Mouse (Mus musculus) c-Kit-positive CD71-negative TER-119-negative erythroid progenitor cells, embryonic 14.5 days (primary cell): Measurements from ENCODE around the gene Tcp11l1.

Source experiments
- DNase-seq: peaks from one replicate; pipeline ENCODE4 v3.0.0-alpha.2; 2013; ENCODE audit warnings: low read depth

The Tcp11l1 gene

DNA sequence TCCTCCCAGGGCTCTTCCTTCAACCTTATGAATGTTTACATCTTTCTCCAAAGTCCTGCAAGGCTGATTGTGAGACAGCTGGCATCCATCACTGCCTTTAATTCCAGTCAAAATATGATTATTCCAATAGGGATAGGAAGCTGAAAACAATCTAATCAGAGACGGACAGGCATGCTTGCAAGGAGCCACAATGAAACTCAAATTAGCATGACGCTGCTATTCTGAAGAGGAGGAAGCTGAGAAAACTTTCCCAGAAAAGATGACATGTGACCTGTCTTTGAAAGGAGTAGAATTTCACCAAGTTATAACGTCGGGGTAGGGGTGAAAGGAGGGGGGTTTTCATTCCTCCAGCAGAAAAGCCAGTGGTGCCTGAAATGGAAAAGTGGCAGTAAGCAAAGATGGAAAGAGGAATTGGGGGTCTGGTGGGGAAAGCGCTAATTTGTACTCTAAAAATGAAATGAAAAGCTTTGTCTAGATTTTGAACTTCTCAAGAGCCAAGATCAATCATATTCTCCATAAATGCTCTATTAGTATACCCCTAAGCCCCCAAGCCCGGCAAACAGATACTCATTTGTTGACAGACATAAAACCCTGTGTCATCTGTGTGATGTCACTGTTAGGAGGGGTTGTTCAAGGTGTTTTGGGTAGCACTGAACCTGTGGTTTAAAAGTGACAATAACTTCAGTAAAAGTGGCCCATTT lies 1.1 kb downstream of the Tcp11l1 start:
- DNase-seq, result no peak

DNA sequence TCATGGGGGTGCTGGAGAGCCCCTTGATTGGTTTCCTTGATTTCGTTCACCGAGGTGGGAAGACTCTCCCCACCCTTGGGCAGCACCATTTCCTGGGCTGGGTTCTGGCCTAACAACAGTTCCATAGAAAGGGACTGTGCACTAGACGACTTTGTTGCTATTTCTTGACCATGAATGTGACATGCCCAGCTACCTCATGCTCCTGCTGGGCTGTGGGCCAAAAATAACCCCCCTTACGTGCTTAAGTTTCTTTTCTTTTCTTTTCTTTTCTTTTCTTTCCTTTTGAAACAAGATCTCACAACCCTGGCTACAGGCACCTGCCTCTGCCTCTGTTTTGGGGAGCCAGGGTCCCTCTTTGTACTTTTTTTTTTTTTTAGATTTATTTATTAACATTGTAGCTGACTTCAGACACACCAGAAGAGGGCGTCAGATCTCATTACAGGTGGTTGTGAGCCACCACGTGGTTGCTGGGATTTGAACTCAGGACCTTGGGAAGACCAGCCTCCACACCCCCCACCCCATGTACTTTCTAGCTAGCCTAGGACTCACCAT lies 2.1 kb downstream of the Tcp11l1 start:
- DNase-seq, result no peak

DNA sequence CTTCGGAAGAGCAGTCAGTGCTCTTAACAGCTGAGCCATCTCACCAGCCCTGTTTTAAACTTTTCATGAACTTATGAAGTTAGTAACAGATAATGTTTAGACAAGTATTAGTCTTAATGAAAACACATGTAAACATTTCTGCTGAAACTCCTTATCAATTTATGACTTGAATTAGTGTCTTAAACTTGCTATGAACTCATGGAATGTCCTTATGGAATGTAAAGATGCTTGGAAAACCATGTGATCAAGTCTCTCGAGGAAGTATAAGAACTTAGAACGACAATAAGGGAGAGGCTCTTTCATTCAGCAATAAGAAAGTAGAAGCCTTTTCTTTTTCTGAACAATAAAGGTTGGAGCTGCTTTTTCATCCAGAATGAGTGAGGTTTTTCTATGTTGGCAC lies 7.6 kb downstream of the Tcp11l1 start:
- no peak for DNase-seq

DNA sequence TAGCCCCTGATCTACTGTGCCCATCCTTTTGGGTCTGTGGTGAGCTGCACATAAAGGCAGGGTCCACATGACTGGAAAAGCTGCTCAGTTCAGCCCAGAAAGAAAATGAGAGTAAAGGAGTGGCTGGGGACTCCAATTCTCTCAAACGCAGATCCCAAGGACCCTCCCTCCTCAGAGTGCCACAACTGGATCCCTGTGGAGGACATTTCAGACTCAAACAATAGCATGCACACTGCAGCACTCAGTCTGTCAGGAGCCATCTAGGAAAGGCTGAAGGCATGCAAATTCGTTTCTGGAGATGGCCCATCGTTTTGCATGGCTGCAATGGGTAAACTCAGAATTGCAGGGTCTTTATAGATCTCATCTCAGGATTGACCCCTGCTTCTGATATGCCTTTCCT lies 8.8 kb downstream of the Tcp11l1 start:
- no peak for DNase-seq

DNA sequence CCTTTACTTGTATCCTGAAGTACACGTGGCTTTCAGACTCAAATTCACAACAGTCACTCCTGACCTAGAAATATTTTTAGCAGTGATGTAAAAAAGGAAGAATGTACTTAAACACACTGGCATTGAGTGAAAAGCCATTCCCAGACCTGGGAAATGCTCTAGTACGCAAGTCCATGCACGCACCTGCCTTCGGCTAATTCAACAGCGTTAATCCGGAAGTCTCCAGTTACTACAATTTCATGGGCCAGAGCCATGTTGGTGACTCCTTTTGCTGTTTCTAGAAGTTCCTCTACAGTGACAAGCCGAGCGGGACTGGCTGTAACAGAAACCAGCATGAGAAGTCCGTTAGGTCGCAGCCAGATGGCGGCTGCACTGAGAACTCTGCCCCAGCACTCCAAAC lies 12.3 kb downstream of the Tcp11l1 start:
- DNase-seq, result no peak

DNA sequence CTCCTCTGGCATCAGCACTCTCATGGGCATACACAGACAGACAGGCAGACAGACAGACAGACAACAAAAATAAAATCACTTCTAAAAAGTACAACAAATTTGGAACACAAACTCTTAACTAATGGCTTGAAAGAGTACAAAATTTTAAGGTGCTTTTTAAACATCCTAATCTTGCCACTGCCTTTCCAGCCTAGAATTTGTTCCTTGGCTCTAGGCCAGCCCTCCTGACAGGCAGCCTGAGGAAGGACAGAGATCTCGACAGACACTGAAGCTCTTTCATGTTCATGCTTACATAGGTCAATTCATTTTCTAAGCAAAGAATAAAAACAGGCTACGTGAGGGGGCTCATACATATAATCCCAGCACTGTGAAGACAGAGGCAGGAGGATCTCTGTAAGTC lies 19.4 kb downstream of the Tcp11l1 start:
- no peak for DNase-seq

DNA sequence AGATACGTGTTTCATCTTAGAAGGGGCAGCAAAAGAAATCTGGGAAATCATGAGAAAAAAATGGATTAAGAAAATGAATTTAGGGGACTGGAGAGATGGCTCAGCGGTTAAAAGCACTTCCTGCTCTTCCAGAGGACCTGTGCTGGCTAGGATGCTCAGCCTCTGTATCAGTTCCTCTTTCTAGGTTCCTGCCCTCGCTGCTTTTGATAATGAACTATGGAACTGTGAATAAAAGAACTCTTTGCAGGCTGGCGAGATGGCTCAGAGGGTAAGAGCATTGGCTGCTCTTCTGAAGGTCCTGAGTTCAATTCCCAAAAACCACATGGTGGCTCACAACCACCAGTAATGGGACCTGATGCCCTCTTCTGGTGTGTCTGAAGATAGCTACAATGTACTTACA lies 21.2 kb downstream of the Tcp11l1 start:
- no peak for DNase-seq

DNA sequence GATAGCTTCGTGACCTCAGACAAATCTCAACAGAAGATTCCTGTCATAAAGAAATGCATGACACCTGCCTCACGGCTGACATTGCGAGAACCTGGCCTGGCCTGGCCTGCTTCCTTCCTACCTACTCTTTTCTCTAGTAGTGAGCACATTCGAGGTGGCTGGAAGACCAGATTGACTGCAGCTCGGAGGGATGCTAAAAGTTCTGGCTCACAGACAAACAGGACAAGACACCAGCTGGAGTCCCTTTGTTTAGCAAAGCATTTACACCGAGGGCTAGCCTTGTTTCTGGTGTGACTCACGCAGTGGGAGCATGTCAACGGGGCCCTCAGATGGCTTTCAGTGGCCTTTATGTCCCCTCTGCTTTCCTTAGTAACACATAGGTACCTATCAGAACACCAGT lies 23.2 kb downstream of the Tcp11l1 start:
- no peak for DNase-seq

DNA sequence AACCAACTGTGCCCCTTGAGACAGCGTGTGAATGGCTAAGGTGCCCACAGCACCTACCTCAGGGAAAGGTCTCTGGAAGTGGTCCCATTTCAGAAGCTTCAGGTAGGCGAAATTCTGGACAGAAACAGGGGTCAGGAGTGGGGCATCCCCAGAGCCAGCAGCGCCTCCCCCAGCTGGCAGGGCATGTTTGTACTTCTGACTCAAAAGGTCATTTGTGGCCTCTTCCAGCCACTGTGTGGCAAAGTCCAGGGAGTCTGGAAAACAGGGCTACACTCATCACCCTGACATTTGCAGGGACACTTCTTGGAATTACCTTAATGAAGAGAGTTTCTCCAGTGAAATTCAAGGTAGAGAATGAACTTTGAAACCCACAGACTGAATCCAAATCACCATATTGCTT lies 23.6 kb downstream of the Tcp11l1 start:
- no peak for DNase-seq

DNA sequence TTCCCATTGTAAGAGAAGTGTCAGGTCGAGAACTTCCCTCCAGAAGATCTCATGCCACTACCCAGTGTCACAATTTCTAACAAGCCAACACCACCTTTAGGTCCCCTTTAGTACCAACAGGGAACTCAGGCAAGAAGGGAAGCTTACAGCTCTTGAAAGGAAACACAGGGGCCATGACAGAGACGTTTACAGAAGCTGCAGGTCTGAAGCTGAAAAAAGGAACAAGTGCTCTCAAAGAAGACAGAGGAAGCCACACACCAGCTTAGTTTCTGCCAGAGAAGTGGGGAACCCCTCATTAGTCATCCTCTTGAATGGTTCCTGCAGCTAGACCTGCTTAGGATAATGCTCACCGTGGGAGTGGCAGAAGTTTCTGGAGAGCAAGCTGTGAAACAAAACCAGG lies 24.7 kb downstream of the Tcp11l1 start:
- DNase-seq, result peak; percentile 34

DNA sequence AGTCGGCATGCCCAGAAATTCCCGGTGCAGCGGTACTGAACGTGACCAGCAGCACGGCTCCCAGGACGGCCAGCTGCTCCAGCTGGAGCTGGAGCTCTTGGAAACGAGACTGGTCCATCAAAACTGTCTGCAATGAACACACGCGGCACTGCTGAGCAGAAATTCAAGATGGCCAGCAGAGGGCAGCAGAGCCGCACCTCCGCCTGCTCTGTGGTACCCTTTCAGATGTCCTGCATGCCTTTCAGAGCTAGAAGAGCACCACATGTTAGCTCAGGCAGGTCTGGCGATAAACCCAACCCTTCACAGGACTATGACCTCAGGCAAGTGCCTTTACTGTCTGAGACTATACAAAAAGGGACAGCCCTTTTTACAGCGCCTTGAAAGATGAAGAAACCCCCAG lies 26.6 kb downstream of the Tcp11l1 start:
- DNase-seq, result peak; percentile 68

DNA sequence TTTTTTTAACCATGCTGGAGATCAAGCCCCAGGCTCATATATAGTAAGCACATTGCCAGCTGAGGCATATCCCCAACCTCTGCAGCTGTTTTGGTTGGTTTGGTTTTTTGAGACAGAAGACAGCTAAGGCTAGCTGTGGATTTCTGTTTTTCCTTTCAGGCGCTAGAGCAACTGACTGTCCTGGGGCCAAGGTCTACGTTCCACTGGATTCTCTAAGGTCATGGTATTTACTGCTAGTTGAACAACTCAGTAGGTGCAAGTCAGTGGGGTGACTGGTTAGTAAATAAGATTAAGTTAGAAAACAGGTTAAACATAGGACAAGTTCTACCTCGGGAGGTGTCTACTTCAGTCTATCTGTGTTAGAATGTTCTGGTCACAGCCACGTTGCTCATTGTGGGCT lies 27.2 kb downstream of the Tcp11l1 start:
- no peak for DNase-seq

DNA sequence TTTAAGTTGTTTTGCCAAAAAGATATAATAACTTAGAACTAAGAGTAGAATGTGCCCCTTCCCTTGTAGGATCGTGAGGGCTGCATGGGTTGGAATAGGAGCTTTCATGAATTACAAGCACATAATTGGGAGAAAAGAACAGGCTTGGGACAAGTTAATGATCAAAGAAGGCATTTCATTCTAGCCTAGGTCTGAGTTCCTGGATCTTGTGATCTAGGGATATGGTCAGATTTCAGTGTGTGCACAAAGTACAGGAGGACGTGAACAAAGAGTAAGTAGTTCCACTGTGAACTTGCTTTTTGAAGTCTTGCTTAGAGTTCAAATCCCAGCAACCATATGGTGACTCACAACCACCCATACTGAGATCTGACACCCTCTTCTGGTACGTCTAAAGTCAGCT lies 34.6 kb downstream of the Tcp11l1 start:
- DNase-seq, result no peak

DNA sequence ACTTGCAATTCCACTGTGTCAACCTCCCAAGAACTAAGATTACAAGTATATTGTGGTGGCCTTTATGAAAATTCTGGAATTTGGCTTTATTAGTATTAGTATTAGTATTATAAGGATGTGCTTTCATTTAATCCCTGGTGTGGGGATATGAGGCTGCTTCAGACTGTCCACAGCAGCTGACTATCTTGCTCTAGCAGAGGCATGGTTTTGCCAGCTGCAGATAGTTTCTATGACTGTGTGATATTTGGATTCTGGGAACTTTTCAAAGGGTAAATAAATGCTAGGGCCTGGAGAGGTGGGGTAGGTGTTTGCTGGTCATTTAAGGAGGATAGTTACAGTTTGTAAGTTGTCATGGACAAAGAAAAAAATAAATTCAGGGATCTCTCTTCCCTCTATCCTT lies 40.2 kb downstream of the Tcp11l1 start:
- no peak for DNase-seq

DNA sequence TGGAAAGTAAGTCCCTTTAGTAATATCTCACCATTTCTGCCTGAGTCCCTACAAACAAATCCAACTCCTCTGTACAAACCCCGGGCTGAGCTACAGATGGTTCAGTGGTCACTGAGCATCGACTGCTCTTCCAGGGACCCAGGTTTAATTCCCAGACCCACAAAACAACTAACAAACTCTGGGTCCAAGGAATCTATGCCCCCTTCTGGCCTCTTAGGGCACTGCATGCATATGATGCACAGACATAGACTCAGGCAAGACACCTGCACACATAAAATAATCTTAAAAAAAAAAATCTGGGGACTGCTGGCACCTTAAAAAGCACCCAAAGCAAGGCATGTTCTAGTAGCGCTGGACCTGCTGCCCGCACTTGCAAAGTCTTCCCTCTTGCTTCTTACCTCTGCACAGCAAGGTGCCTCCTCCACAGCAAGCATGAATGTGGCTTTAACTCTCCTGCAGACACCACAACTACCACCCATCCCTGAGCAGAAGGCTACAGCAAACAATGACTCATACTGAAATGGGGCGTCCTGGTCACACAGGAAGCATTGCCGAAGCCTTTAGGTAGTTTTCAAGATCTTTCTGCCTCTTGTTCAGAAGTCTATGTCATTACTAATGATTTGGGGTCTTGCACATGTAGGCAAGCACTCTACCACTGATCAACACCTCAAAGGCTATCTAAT lies 42.7 kb downstream of the Tcp11l1 start:
- no peak for DNase-seq

DNA sequence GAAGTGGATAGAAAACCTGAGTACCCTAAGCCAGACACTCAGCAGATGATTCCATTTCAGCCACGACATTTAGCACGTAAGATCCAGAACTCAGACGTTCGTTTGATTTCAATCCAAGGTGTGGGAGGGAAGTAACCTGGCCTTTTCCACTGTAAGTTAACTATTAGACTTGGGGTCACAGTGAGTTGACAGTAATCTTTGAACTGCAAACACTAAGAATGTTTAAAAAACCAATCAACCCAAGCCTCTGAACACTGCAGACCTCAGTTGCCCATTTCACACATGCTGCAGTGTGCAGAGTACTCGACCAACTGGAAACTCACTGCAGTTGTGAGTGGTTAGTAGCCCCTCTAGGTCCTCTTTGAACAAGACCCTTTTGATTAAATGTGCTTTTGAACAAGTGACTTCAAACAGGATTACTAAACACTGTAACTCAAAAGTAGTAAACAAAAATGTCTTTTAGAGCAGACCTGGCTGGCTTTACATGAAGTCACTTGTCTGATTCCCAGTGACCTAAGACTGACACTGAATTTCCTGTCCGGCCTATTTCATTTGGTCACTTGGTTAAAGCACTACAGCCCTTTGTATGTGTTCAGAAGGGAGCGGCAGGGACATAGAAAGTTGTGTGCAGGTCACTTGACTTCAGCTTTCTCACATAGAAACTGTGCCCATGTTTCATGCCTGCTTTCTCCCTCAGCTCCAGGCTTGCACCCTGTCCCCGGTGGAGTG lies 48.4 kb downstream of the Tcp11l1 start:
- DNase-seq, result no peak

DNA sequence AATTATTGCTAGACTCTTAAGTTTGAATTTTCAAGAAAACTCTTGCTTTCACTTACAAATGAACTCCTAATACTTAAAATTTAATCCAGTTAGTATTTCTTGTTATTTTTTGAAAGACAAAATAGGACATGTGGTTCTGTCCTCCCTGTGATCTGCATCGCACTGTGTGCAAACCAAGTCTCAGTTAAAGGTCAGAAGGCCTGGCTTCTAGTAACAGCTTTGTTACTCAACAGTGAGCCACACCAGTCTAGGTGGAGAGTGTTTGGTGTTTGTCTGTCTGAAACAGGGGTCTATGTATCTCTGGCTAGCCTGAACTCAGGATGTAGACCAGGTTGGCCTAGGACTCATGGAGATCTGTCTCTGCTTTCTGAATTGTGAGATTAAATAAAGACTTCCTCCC lies 53.3 kb downstream of the Tcp11l1 start:
- DNase-seq, result no peak

DNA sequence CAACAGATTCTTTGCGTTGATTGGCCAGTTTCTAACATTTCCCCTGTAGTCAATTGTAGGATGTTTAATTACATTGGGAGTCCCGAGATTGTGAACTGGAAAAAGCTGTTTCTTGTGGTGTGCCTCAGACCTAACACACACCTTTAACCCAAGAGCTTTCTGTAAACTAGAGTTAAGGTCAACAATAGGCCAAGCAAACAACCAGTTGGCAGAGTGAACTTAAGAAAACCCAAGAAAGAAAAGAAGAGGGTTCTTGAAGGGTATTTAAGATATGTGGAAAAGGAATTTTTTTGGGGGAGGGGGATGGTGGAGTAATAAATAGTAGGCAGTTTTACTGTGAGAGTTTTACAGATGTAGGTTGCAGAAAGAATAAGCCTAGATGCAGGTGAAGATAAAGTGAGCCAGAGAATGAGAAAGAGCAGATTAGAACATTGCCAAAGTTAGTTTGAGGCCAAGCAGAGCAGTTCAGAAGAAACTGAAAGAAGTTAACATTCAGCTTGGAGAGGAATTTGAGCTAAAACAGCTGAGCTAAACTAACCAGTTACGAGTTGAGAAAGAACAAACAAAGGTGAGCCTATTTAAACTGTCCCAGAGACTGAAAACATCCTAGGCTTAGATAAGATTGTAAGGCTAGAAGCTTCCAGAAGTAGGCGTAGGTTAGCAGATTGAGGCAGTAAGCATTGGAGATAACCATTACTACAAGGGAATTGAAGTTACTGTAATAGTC lies 95.8 kb downstream of the Tcp11l1 start:
- no peak for DNase-seq

DNA sequence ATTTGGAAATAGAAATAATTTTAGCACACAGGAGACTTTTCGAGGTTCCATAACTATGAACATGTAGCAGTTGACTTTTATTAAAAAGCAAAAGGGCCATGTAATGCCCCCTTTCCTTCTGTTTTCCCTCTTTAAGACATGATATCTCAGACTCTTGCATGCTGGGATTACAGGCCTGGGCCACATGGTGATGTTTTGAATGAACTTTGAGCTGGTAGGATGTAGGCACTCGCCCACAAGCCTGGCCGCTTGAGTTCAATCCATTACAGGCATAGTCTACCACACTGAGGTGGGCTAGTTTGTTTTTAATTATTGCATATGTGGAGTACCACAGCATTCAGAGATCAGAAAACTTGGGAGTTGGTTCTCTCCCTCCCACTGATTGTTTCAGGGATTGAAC lies 97.2 kb downstream of the Tcp11l1 start:
- no peak for DNase-seq
